Mouse (Mus musculus): ENCODE results near the gene Trim8. TPM values are rescaled to one million over a fixed set of nuclear protein-coding genes. Genes with fewer than 3 reads are reported as not detected.

Gene Trim8
- polyA plus RNA-seq (2012; rRNA removed): 7.3 and 7.7 TPM in 2 replicates
- polyA plus RNA-seq (2014; fragmentation: Nextera tagmentation; extraction: Ambion mirVana): 7.5 and 10.1 TPM in 2 replicates

DNA sequence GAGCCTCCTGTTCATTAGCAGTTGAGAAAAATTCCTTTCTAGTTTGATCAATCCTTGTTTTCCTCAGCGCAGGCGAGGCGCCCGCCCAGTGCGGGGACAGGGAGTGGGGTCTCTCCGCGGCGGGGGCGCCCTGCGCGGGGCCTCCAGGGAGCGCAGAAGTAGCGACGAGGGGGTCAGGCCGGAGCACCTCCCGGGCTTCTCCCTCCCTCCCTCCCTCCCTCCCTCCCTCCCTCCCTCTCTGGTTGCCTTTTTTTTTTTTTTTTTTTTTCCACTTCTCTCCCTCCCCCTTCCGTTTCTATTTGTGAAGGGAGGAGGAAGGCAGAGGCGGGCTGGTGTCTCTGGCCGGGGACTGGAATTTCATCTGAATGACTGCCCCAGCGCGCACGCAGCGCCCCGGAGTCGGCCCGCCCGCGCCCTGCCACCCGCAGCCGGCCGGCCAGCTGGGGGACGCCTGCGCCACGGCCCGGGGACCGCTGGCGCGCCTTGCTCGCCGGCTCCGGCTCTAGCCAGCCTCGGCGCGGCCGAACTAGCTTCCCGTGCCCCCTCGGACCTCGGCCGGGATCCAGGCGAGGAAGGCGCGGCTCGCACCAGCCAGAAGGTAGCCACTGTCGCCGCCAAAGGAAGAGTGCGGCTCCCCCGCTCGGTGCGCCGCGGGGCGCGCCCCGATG lies at the start of gene Trim8:
Gene Trim8 (plus strand): TSS at position 302 of the 668 bp plus-strand sequence.
- peak within 1 kb of the TSS; percentile 76 to 79 for H3K4me3 ChIP-seq (ENCODE audit: insufficient read depth in 1 of 2, low read depth in 2 of 2, low read length in 2 of 2)

DNA sequence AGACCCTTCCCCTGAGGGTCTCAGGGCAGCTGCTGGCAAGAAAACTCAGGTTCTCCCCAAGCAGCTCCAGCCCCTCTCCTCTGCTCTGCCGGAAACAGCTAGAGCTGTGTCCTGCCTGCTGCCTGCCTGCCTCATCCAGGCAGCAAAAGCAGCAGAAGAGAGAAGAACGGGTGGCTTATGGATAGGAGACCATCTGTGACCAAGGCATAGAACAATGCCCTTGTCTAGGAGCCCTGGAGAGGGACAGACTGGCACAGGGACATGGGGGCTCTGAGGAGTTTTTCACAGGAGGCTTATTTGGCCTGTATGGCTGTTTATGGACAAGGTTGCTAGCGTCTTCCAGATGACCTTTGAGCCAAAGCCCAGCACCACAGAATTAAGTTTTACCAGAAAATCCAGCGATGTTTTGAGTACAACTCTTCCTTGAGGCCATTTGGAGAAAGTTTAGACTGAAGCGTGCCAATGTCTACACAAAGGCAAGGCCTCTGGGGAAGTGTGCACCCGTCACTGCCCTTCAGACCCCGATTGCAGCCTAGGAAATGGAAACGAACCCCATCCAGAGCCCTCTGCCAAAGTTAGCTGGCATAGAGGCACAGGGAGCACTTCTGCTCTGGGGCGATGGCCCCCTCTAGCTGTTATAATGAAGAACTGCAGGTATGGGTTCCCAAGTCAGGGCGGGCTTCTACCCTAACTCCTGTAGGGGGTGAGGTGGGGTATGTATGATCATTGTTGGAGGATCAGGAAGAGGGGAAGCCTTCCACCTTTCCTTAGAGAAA lies 49.3 kb upstream of the Trim8 start:
- TF ChIP-seq EP300 (IDR thresholded peaks at IDR 0.05; ENCODE audit: low read depth) (no peak), CTCF (IDR thresholded peaks at IDR 0.05; ENCODE audit: low read depth) (peak; percentile 94)
- WGBS (ENCODE audit: insufficient replicate concordance): 29% methylated on average over 10 of the region's 10 CpGs
- H3K36me3 ChIP-seq (replicated peaks; ENCODE audit: control insufficient read depth, insufficient read depth, low read depth): no peaks in the 10 kb centered on the region
- H3K4me1 ChIP-seq (replicated peaks; ENCODE audit: control insufficient read depth in 2 of 2, insufficient read depth in 2 of 2, low read length in 1 of 2): peaks cover 30 to 39% of the 10 kb centered on the region in 2 experiments
- no peaks in the 10 kb centered on the region for H3K9me3 ChIP-seq (ENCODE audit: control insufficient read depth, low read length)
- H3K27ac ChIP-seq: no peak overlapping the region
- ATAC-seq (ENCODE audit: insufficient read depth) (no peak), DNase-seq (ENCODE audit: low read depth in 3 of 3, low spot score in 3 of 3) (no peak)
- no peak overlapping the region for H3K4me3 ChIP-seq (ENCODE audit: insufficient read depth in 1 of 2, low read depth in 2 of 2, low read length in 2 of 2)
- H3K27me3 ChIP-seq (ENCODE audit: control insufficient read depth, insufficient read depth, low read length): no peaks in the 10 kb centered on the region
- no peak overlapping the region for H3K9ac ChIP-seq (replicated peaks)
- H3K4me2 ChIP-seq (ENCODE audit: low read depth): no peak overlapping the region

More for the DNA sequence above, at the start of gene Trim8:
- peaks cover 4% of the 10 kb centered on the region for H3K36me3 ChIP-seq (replicated peaks; ENCODE audit: control insufficient read depth, insufficient read depth, low read depth)
- peak within 1 kb of the TSS; percentile 82 for H3K4me2 ChIP-seq (ENCODE audit: low read depth)
- DNase-seq (ENCODE audit: low read depth in 3 of 3, low spot score in 3 of 3): peak in 1 of 3 experiments; percentile 65
- no peak for TF ChIP-seq CTCF (IDR thresholded peaks at IDR 0.05; ENCODE audit: low read depth)
- TF ChIP-seq EP300 (IDR thresholded peaks at IDR 0.05; ENCODE audit: low read depth): no peak
- H3K4me1 ChIP-seq (replicated peaks; ENCODE audit: control insufficient read depth in 2 of 2, insufficient read depth in 2 of 2, low read length in 1 of 2): peaks cover 25 to 28% of the 10 kb centered on the region in 2 experiments
- ATAC-seq (ENCODE audit: insufficient read depth): peak; percentile 3; the same call in 1 of the 2 replicates
- H3K9me3 ChIP-seq (ENCODE audit: control insufficient read depth, low read length): no peaks in the 10 kb centered on the region
- peak within 1 kb of the TSS; percentile 87 for H3K9ac ChIP-seq (replicated peaks)
- peak within 1 kb of the TSS; percentile 95 for H3K27ac ChIP-seq
- no peaks in the 10 kb centered on the region for H3K27me3 ChIP-seq (ENCODE audit: control insufficient read depth, insufficient read depth, low read length)
- under 1% methylated on average over 60 of the region's 64 CpGs for WGBS (ENCODE audit: insufficient replicate concordance)

DNA sequence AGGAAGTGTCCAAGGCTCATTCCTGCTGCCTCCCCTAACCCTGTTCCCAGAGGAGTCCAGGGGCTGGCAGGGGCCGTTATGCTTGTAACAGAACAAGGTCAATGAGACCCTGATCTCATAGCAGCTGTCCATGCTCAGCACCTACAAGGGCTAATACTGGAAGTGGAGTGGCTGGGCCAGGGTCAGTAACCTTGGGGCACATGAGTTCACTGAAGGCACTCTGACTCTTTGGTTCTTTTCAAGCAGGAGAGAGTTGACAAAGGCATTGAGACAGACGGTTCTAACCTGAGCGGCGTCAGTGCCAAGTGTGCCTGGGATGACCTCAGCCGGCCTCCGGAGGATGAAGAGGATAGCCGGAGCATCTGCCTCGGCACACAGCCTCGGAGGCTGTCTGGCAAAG lies 48.6 kb upstream of the Trim8 start:
- no peak overlapping the region for H3K4me3 ChIP-seq (ENCODE audit: insufficient read depth in 1 of 2, low read depth in 2 of 2, low read length in 2 of 2)
- H3K27ac ChIP-seq: no peak overlapping the region
- H3K27me3 ChIP-seq (ENCODE audit: control insufficient read depth, insufficient read depth, low read length): no peaks in the 10 kb centered on the region
- DNase-seq (ENCODE audit: low read depth in 3 of 3, low spot score in 3 of 3): no peak
- H3K4me1 ChIP-seq (replicated peaks; ENCODE audit: control insufficient read depth in 2 of 2, insufficient read depth in 2 of 2, low read length in 1 of 2): peaks cover 30 to 40% of the 10 kb centered on the region in 2 experiments
- H3K9ac ChIP-seq (replicated peaks): no peak overlapping the region
- no peak for TF ChIP-seq CTCF (IDR thresholded peaks at IDR 0.05; ENCODE audit: low read depth)
- TF ChIP-seq EP300 (IDR thresholded peaks at IDR 0.05; ENCODE audit: low read depth): no peak
- no peak overlapping the region for H3K4me2 ChIP-seq (ENCODE audit: low read depth)
- H3K36me3 ChIP-seq (replicated peaks; ENCODE audit: control insufficient read depth, insufficient read depth, low read depth): no peaks in the 10 kb centered on the region
- no peaks in the 10 kb centered on the region for H3K9me3 ChIP-seq (ENCODE audit: control insufficient read depth, low read length)
- no peak for ATAC-seq (ENCODE audit: insufficient read depth)
- WGBS (ENCODE audit: insufficient replicate concordance): 76% methylated on average over 9 of the region's 9 CpGs

DNA sequence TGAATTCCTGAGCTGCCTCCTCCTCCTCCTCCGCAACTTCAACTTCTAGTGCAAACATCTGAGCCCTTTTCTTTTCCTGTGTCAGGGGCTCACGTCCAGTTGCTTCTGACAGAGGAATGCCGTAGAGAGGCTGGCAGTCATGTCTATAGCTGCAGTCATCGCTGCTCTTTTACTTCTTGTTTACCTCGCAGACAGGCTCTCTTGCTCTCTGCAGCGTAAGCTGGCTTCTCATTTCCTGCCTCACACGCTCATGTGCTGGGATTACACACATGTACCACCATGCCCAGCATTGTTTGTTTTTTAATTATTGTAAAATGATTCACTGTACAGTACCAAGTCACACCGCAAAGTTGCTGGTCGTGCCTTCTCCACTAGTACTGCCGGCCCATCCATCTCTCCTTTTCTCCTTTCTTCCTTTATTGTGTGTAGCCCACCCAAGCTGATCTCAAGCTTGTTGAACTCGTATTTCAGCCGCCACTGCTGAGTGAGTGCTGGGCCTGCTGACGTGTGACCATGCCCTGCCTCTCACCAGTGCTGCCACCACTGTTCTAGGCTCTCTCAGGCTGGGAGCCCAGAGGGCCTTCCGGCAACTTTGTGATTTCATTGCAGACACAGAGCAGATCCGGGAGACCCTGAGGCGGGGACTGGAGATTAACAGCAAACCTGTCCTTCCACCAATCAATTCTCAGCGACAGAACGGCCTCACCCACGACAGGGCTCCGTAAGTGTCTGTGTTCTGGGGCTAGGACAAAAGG lies 47.2 kb upstream of the Trim8 start:
- no peak overlapping the region for H3K4me3 ChIP-seq (ENCODE audit: insufficient read depth in 1 of 2, low read depth in 2 of 2, low read length in 2 of 2)
- H3K36me3 ChIP-seq (replicated peaks; ENCODE audit: control insufficient read depth, insufficient read depth, low read depth): no peaks in the 10 kb centered on the region
- peak overlapping the region; percentile 60 for H3K9ac ChIP-seq (replicated peaks)
- peak; percentile 22 for ATAC-seq (ENCODE audit: insufficient read depth)
- peak overlapping the region; percentile 59 for H3K4me2 ChIP-seq (ENCODE audit: low read depth)
- 22% methylated on average over 20 of the region's 20 CpGs for WGBS (ENCODE audit: insufficient replicate concordance)
- peak overlapping the region; percentile 84 for H3K27ac ChIP-seq
- TF ChIP-seq CTCF (IDR thresholded peaks at IDR 0.05; ENCODE audit: low read depth) (no peak), EP300 (IDR thresholded peaks at IDR 0.05; ENCODE audit: low read depth) (no peak)
- peaks cover 30 to 48% of the 10 kb centered on the region in 2 experiments for H3K4me1 ChIP-seq (replicated peaks; ENCODE audit: control insufficient read depth in 2 of 2, insufficient read depth in 2 of 2, low read length in 1 of 2)
- no peaks in the 10 kb centered on the region for H3K27me3 ChIP-seq (ENCODE audit: control insufficient read depth, insufficient read depth, low read length)
- no peaks in the 10 kb centered on the region for H3K9me3 ChIP-seq (ENCODE audit: control insufficient read depth, low read length)
- no peak for DNase-seq (ENCODE audit: low read depth in 3 of 3, low spot score in 3 of 3)

All from liver, embryonic 14.5 days (tissue).